Mouse (Mus musculus): ENCODE measurements around the gene Stil.

- TF ChIP-seq CTCF (IDR thresholded peaks at IDR 0.05; ENCODE audit: low read depth, low read length) = no peak
- no peak for TF ChIP-seq POLR2A (IDR thresholded peaks at IDR 0.05; ENCODE audit: extremely low read depth, insufficient read depth, low read length)
These were observed 74.8 kb downstream of the Stil start for GRCm38 (mm10) chr4:115074789-115075188.

Measured in liver, adult 2 months (tissue).